Mouse (Mus musculus): Measurements from ENCODE around the gene B3glct. TPM values are rescaled to one million over a fixed set of nuclear protein-coding genes. Genes with fewer than 3 reads are reported as not detected.

Gene B3glct
- polyA plus RNA-seq, 1 experiment = 8.3 TPM

DNA sequence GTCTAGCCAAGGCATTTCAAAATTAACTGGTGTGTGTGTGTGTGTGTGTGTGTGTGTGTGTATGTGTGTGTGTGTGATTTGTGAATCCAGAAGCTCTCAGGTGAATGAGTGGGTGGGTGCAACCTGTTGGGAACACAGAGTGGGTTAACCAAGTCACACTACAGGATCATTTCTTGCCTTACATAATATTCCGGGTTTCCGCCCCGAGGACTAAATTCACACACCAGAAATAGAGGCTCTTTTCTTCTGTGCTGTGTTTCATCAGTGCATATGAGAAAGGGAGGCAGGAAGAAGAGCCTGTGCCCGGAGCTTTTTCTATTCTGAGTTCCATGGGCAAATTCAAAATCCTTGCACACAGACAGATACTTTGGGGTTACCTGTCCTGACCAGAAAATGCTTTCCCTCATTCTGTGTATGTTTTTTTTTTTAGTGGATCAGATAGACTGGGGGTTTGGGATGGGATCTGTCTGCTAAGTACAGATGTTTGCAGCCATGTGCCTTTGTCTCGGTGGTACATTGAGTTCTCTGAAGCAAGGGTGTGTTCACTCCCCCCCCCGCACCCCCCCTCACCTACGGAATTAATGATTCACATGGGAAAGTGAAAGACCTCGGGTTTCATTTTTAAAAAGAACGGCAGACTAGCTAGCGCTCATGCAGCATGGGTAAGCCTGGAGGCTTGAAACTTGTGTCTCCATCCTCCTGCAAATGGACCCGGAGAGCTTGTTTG lies 35.1 kb upstream of the B3glct start:
- Histone ChIP-seq H3K4me3 (replicated peaks; ENCODE audit: insufficient read depth, low read depth, low read length) (no peak overlapping the region), H3K4me1 (ENCODE audit: control insufficient read depth, insufficient read depth, low read length) (no peaks in the 10 kb centered on the region), H3K27me3 (ENCODE audit: control insufficient read depth, insufficient read depth, low read length) (no peaks in the 10 kb centered on the region), H3K27ac (ENCODE audit: insufficient read depth, low read length) (no peak overlapping the region)
- no peak for DNase-seq
- TF ChIP-seq CTCF (IDR thresholded peaks at IDR 0.05; ENCODE audit: borderline replicate concordance, insufficient read depth, low read depth, low read length) (no peak), POLR2A (IDR thresholded peaks at IDR 0.05; ENCODE audit: borderline replicate concordance, insufficient read depth, low read length) (no peak)
- WGBS = 79% methylated on average over 11 of the region's 11 CpGs

DNA sequence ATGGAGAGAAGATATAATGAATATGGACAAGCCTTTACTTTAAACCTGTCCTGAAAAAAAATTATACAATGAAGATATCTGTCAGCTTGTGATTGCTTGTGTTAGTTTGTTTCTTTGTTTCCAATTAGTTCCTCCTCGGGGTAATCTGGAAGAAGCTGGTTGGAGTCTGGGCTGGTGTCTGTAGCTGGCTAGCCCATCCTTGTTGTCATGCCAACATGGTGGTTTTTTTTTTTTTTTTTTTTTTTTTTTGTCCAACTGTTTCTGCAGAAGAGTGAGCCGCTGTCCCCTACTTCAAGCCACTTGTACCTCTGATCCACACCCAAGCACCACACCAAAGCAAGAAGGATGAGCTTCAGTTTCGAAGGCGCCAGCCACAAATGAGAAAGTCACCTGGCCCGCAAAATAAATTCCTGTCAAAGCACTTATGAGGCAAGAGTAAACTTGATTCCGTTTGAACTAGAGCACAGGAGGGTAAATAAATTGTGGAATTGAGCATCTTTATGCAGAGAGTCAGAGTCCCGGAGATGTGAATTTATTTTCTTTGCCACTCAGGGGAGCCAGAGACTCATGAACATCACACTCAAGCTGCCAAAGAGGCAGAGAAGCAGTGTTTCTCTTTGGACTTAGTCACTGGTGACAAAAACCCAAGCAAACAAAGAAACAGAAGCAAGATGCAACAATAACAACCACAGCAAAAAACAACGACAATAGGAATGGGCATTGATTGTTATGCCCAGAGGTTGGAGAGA lies 30.5 kb upstream of the B3glct start:
- no peak overlapping the region for H3K27ac ChIP-seq (ENCODE audit: insufficient read depth, low read length)
- 38% methylated on average over 8 of the region's 8 CpGs for WGBS
- no peak for DNase-seq

DNA sequence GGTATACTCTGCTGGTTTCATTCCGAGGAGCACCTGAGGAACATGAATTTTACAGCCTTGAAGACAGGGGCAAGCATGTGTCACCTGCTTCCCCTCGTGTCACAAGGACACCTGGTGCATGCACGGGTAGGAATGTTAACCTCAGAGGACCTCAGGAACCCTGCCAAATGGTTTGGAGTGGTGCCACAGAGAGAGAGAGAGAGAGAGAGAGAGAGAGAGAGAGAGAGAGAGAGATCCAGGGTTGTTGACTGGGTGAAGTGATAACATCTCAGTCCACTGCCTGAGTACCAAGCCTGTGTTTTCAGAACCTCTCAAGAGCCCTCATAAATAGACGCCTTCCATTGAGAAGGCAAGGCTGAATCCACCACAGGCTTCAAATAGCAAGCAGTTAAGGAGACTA lies 29.8 kb upstream of the B3glct start:
- TF ChIP-seq CTCF (IDR thresholded peaks at IDR 0.05; ENCODE audit: borderline replicate concordance, insufficient read depth, low read depth, low read length) (no peak), POLR2A (IDR thresholded peaks at IDR 0.05; ENCODE audit: borderline replicate concordance, insufficient read depth, low read length) (no peak)
- 30% methylated on average over 4 of the region's 4 CpGs for WGBS
- Histone ChIP-seq H3K27ac (ENCODE audit: insufficient read depth, low read length) (no peak overlapping the region), H3K4me3 (replicated peaks; ENCODE audit: insufficient read depth, low read depth, low read length) (no peak overlapping the region), H3K4me1 (ENCODE audit: control insufficient read depth, insufficient read depth, low read length) (no peaks in the 10 kb centered on the region), H3K27me3 (ENCODE audit: control insufficient read depth, insufficient read depth, low read length) (no peaks in the 10 kb centered on the region)
- DNase-seq = no peak

More for the DNA sequence above, 30.5 kb upstream of the B3glct start:
- Histone ChIP-seq H3K4me3 (replicated peaks; ENCODE audit: insufficient read depth, low read depth, low read length) (no peak overlapping the region), H3K4me1 (ENCODE audit: control insufficient read depth, insufficient read depth, low read length) (no peaks in the 10 kb centered on the region), H3K27me3 (ENCODE audit: control insufficient read depth, insufficient read depth, low read length) (no peaks in the 10 kb centered on the region)
- TF ChIP-seq CTCF (IDR thresholded peaks at IDR 0.05; ENCODE audit: borderline replicate concordance, insufficient read depth, low read depth, low read length) (no peak), POLR2A (IDR thresholded peaks at IDR 0.05; ENCODE audit: borderline replicate concordance, insufficient read depth, low read length) (no peak)

DNA sequence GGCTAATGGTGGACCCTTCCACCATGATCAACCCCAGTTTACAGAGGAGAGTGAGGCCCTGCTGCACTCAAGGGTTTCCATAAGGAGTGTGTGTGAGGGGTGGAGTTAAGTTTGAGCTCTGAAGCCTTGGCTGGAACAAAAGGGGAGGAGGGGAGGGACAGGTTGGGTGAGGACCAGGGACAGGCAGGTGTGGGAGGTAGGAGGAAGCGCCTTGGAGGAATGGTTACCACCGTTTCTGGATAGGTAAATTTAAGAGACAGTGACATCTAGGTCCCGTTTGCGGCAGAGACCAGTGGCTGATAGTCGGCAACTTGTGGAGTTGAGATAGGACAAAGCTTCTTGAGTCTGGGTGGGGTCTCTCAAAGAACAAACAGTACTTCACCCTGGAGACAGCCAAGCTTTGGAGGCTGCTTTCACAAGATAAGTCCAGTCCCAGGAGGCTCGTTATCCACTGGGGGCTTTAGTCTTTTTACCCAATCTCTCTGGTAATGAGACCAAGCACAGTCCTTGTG lies 29.1 kb upstream of the B3glct start:
- DNase-seq = no peak
- H3K4me1 ChIP-seq (ENCODE audit: control insufficient read depth, insufficient read depth, low read length) = no peaks in the 10 kb centered on the region
- H3K27me3 ChIP-seq (ENCODE audit: control insufficient read depth, insufficient read depth, low read length) = no peaks in the 10 kb centered on the region
- no peak overlapping the region for H3K27ac ChIP-seq (ENCODE audit: insufficient read depth, low read length)
- no peak overlapping the region for H3K4me3 ChIP-seq (replicated peaks; ENCODE audit: insufficient read depth, low read depth, low read length)
- TF ChIP-seq CTCF (IDR thresholded peaks at IDR 0.05; ENCODE audit: borderline replicate concordance, insufficient read depth, low read depth, low read length) (no peak), POLR2A (IDR thresholded peaks at IDR 0.05; ENCODE audit: borderline replicate concordance, insufficient read depth, low read length) (no peak)
- WGBS = 85% methylated on average over 6 of the region's 6 CpGs

DNA sequence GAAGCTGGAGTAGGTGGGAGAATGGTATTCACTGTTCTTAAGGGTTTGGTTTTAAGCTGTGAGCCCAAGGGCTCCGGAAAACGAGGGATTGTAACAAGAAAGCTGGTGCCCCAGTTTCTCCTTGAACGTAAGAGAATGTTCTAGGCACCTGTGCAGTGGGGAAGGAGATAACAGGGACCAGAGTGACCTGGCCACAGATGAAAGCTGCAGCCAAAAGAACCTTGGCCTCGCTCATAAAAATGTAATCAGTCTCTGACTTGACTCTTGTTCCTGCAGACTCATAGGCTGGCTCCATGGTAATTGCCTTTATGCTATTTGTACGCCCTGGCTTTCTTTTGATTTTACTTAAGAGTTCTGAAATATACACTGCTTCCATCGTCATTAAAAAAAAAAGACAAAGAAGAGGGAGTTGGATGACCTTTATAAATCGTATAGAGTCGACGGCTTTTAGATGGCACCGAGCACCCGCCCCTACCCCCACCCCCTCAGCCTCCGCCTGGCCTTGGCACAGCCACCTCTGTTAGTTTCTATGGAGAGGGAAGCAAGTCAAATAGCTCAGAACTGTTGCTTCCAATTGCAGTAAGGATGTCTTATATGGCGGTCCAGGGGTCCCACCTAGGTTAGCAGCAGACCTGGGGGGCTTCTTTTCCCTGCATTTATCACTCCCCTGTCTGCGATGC lies 28.4 kb upstream of the B3glct start:
- TF ChIP-seq POLR2A (IDR thresholded peaks at IDR 0.05; ENCODE audit: borderline replicate concordance, insufficient read depth, low read length) (no peak), CTCF (IDR thresholded peaks at IDR 0.05; ENCODE audit: borderline replicate concordance, insufficient read depth, low read depth, low read length) (no peak)
- 55% methylated on average over 14 of the region's 14 CpGs for WGBS
- H3K27me3 ChIP-seq (ENCODE audit: control insufficient read depth, insufficient read depth, low read length) = no peaks in the 10 kb centered on the region
- no peak overlapping the region for H3K27ac ChIP-seq (ENCODE audit: insufficient read depth, low read length)
- no peaks in the 10 kb centered on the region for H3K4me1 ChIP-seq (ENCODE audit: control insufficient read depth, insufficient read depth, low read length)
- no peak for DNase-seq
- no peak overlapping the region for H3K4me3 ChIP-seq (replicated peaks; ENCODE audit: insufficient read depth, low read depth, low read length)

DNA sequence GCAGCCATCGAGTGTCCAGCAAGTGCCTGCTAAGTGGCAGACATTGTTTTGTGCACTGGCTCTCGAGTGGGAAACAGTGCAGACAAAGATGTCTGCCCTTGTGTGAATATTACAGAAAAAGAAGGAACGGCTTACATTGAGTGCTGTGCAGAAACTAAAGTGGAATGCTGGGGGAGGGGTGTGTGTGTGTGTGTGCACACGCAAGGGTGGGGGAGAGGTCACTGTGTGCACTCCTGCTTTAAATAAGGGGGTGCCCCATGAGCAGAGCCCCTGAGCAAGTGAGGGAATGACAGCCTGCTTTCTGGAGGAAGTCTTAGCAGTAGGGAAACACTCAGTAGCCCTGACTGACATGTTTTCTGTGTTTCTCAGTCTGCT lies 27.9 kb upstream of the B3glct start:
- Histone ChIP-seq H3K27ac (ENCODE audit: insufficient read depth, low read length) (no peak overlapping the region), H3K4me1 (ENCODE audit: control insufficient read depth, insufficient read depth, low read length) (no peaks in the 10 kb centered on the region), H3K4me3 (replicated peaks; ENCODE audit: insufficient read depth, low read depth, low read length) (no peak overlapping the region), H3K27me3 (ENCODE audit: control insufficient read depth, insufficient read depth, low read length) (no peaks in the 10 kb centered on the region)
- 45% methylated on average over 4 of the region's 4 CpGs for WGBS
- no peak for DNase-seq
- TF ChIP-seq CTCF (IDR thresholded peaks at IDR 0.05; ENCODE audit: borderline replicate concordance, insufficient read depth, low read depth, low read length) (no peak), POLR2A (IDR thresholded peaks at IDR 0.05; ENCODE audit: borderline replicate concordance, insufficient read depth, low read length) (no peak)

DNA sequence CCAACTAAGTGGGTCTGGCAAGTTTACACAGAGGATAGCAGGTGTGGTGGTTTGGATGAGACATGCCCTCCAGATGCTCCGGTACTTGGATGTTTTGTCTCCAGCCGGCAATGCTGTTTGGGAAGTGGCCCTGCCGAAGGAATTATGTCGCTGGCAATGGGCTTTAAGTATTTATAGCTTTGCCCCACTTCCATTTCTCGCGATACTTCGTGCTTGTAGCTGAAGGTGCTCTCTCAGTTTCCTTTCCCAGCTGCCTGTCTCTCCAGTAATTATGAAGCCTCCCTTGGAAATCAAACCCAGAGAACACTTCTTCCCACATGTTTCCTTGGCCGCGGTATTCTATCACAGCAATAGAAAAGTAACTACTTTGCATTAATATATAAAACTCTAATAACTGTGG lies 22.4 kb upstream of the B3glct start:
- Histone ChIP-seq H3K27me3 (ENCODE audit: control insufficient read depth, insufficient read depth, low read length) (no peaks in the 10 kb centered on the region), H3K4me3 (replicated peaks; ENCODE audit: insufficient read depth, low read depth, low read length) (no peak overlapping the region), H3K27ac (ENCODE audit: insufficient read depth, low read length) (no peak overlapping the region), H3K4me1 (ENCODE audit: control insufficient read depth, insufficient read depth, low read length) (no peaks in the 10 kb centered on the region)
- DNase-seq = no peak
- WGBS = 74% methylated on average over 9 of the region's 9 CpGs
- TF ChIP-seq POLR2A (IDR thresholded peaks at IDR 0.05; ENCODE audit: borderline replicate concordance, insufficient read depth, low read length) = no peak
- no peak for TF ChIP-seq CTCF (IDR thresholded peaks at IDR 0.05; ENCODE audit: borderline replicate concordance, insufficient read depth, low read depth, low read length)
